Mouse (Mus musculus) liver, embryonic 12.5 days (tissue): ENCODE measurements around the gene Inip. TPM values are rescaled to one million over a fixed set of nuclear protein-coding genes. Genes with fewer than 3 reads are reported as not detected.

ENCODE experiments used
- ATAC-seq: fragments of 200-750 bp; cut with Nextera tagmentation; 2 replicates; pipeline ENCODE4 v1.8.0; 2017; ENCODE audit warnings: moderate number of reproducible peaks, mild to moderate bottlenecking, moderate library complexity
- H3K27ac ChIP-seq: fragments of 300-500 bp; sonication (generic); 2 replicates; pipeline ENCODE4 v1.5.1; 2016; ENCODE audit warnings: mild to moderate bottlenecking
- H3K27me3 ChIP-seq: fragments of 300-500 bp; sonication (generic); replicated peaks from 2 replicates; pipeline ENCODE4 v1.6.1; 2016; ENCODE audit warnings: mild to moderate bottlenecking, moderate library complexity
- H3K36me3 ChIP-seq: fragments of 300-500 bp; sonication (generic); 2 replicates; pipeline ENCODE4 v1.6.1; 2016; ENCODE audit warnings: mild to moderate bottlenecking, moderate library complexity
- H3K4me1 ChIP-seq: fragments of 300-500 bp; sonication (generic); 2 replicates; pipeline ENCODE4 v1.6.1; 2016
- H3K4me2 ChIP-seq: fragments of 300-500 bp; sonication (generic); 2 replicates; pipeline ENCODE4 v1.6.1; 2016; ENCODE audit warnings: mild to moderate bottlenecking, moderate library complexity
- H3K4me3 ChIP-seq: fragments of 300-500 bp; sonication (generic); 2 replicates; pipeline ENCODE4 v1.5.1; 2016; ENCODE audit warnings: mild to moderate bottlenecking, moderate library complexity
- H3K9ac ChIP-seq: fragments of 300-500 bp; sonication (generic); 2 replicates; pipeline ENCODE4 v1.6.1; 2016; ENCODE audit warnings: mild to moderate bottlenecking, moderate library complexity
- H3K9me3 ChIP-seq: fragments of 300-500 bp; sonication (generic); replicated peaks from 2 replicates; pipeline ENCODE4 v1.6.1; 2016; ENCODE audit warnings: mild to moderate bottlenecking, moderate library complexity
- WGBS: fragments of 180-500 bp; shearing (Covaris S2); methylation state at CpG from one replicate; pipeline ENCODE4 v1.1.7; 2016; ENCODE audit not compliant: insufficient replicate concordance; 5-methylcytosine and 5-hydroxymethylcytosine counted together
- polyA plus RNA-seq: library from polyadenylated mRNA; unstranded; fragments of >200 nt; fragmentation: Nextera tagmentation; extraction: Ambion mirVana; gene quantifications from 2 replicates; pipeline ENCODE4 v1.2.1, GENCODE M21; 2016

The Inip gene
- polyA plus RNA-seq, 1 experiment from 2014 or later = 35.8 TPM

DNA sequence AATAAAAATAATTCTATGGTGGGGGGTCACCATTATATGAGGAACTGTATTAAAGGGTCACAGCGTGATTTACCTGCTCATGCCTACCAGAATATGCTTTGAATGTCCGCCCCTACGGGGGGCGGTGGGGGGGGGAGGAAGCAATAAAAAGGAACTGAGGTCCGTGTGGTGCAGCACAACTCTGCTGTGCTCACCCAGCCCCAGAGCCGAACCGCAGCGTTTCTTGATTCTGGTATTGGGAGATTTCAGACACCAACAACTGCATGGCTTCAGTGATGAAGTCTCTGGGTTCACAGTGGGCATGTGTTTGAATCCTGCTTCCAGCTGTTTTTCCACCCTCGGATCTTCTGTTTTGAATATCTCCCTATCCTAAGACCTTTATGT lies 73.5 kb downstream of the Inip start:
- Histone ChIP-seq H3K9me3 (no peaks in the 10 kb centered on the region), H3K4me3 (no peak overlapping the region), H3K4me2 (no peak overlapping the region), H3K36me3 (no peaks in the 10 kb centered on the region), H3K27me3 (no peaks in the 10 kb centered on the region), H3K4me1 (peaks cover 30% of the 10 kb centered on the region), H3K27ac (no peak overlapping the region), H3K9ac (no peak overlapping the region)
- 61% methylated on average over 9 of the region's 9 CpGs for WGBS
- no peak for ATAC-seq

DNA sequence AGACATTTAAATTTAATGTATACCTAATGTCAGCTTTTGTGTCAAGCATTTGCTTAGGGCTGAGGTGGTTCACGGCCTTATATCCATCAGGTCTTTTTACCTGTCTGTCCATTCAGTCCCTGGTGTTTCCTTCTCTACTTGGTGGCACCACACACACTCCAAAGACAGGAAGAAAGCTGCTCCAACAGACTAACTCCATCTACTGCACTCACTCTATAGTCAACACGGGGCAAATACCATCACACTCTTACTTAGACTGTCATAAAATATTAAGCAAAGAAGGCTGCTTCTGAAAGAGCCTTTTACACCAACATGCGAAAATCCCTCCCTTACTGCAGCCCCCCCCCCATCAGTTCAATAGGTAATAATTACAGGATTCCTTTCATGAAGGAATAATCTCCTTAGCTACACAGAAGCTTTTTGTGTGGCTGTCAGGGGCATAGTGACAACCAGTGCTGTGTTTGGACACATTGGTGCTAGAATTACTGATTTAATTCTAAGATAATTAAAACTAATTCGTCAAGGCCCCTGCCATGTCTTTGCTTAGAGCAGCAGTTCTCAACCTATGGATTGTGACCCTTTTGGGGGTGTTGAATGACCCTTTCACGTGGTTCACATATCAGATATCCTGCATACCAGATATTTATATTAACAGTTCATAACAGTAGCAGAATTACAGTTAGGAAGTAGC lies 74.1 kb downstream of the Inip start:
- Histone ChIP-seq H3K27ac (no peak overlapping the region), H3K9me3 (no peaks in the 10 kb centered on the region), H3K4me1 (peaks cover 30% of the 10 kb centered on the region), H3K4me2 (no peak overlapping the region), H3K36me3 (no peaks in the 10 kb centered on the region), H3K9ac (no peak overlapping the region), H3K27me3 (no peaks in the 10 kb centered on the region), H3K4me3 (no peak overlapping the region)
- WGBS = 76% methylated on average over 5 of the region's 5 CpGs
- ATAC-seq = no peak

DNA sequence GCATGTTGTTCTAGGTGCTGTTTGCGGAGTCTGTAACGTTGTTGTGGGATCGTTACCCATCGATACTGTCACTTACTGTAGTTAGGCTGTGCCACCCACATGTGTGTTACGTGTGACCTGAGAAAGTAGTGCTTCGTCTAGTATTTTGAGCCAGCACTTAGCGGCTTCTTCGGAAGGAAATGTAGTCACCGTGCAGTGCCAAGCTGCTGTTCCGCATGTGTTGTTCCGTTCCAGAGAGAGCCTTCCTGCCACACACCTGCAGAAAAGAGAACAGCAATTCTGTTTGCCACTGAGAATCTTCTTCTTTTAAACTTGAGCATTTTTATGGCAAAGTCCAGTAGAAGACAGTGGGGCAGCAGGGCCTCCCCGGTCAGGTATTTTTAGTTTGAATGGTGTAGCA lies 74.9 kb downstream of the Inip start:
- Histone ChIP-seq H3K4me2 (no peak overlapping the region), H3K27ac (no peak overlapping the region), H3K36me3 (no peaks in the 10 kb centered on the region), H3K9me3 (no peaks in the 10 kb centered on the region), H3K4me1 (peaks cover 27% of the 10 kb centered on the region), H3K4me3 (no peak overlapping the region), H3K9ac (no peak overlapping the region), H3K27me3 (no peaks in the 10 kb centered on the region)
- no peak for ATAC-seq
- WGBS = 90% methylated on average over 12 of the region's 12 CpGs

GRCm38 (mm10) chr4:59725579-59725978 lies 75.8 kb downstream of the Inip start:
- H3K9ac ChIP-seq = no peak overlapping the region
- no peak for ATAC-seq
- peaks cover 2% of the 10 kb centered on the region; the same call in 1 of the 2 replicates for H3K36me3 ChIP-seq
- H3K4me2 ChIP-seq = no peak overlapping the region
- H3K9me3 ChIP-seq = no peaks in the 10 kb centered on the region
- no peaks in the 10 kb centered on the region for H3K27me3 ChIP-seq
- 18% methylated on average over 4 of the region's 4 CpGs for WGBS
- peaks cover 22% of the 10 kb centered on the region for H3K4me1 ChIP-seq
- no peak overlapping the region for H3K4me3 ChIP-seq
- no peak overlapping the region for H3K27ac ChIP-seq

GRCm38 (mm10) chr4:59721811-59722210 lies 79.6 kb downstream of the Inip start:
- Histone ChIP-seq H3K9me3 (no peaks in the 10 kb centered on the region), H3K4me2 (no peak overlapping the region), H3K4me3 (no peak overlapping the region), H3K27me3 (no peaks in the 10 kb centered on the region), H3K9ac (no peak overlapping the region), H3K36me3 (peaks cover 14% of the 10 kb centered on the region), H3K4me1 (peaks cover 32% of the 10 kb centered on the region), H3K27ac (no peak overlapping the region)
- ATAC-seq = no peak
- 87% methylated on average over 3 of the region's 3 CpGs for WGBS

Other genes starting within 250 kb of the Inip start
- 18.8 TPM in 2 replicates for gene Hsdl2, start 220.0 kb downstream of the Inip start, polyA plus RNA-seq
- gene E130308A19Rik, start 175.4 kb downstream of the Inip start, polyA plus RNA-seq = 12.8 and 14.8 TPM in 2 replicates
- gene Snx30, start 4.3 kb upstream of the Inip start, polyA plus RNA-seq = 5.6 and 7.5 TPM in 2 replicates
- gene Slc46a2, start 113.5 kb upstream of the Inip start, polyA plus RNA-seq = not detected in 2 replicates
- gene Mup4, start 159.1 kb upstream of the Inip start, polyA plus RNA-seq = not detected in 2 replicates
- not detected in 2 replicates for gene Mup6, start 162.7 kb upstream of the Inip start, polyA plus RNA-seq